Mouse (Mus musculus) cerebellum, postnatal 14 days (tissue): ENCODE measurements at regions not wholly inside any gene's neighbourhood (a gene's known extent, or its start where the extent isn't known, plus 50 kb on each side); places are given as distances from the start of the nearest gene placed in this dataset.

Experiments
- DNase-seq, 2 experiments: peaks; one replicate each; pipeline ENCODE4 v3.0.0; 2021; ENCODE audit warnings: mixed read lengths in 2 of 2

GRCm38 (mm10) chr12:77991627-77992026 is 202.4 kb upstream of the Gm6657 start:
- peak; percentile 40 to 44 for DNase-seq

GRCm38 (mm10) chr12:77994176-77994575 is 199.9 kb upstream of the Gm6657 start:
- DNase-seq: no peak

GRCm38 (mm10) chr12:77997916-77998315 is 196.1 kb upstream of the Gm6657 start:
- no peak for DNase-seq

- DNase-seq: no peak
These were observed 193.6 kb upstream of the Gm6657 start for GRCm38 (mm10) chr12:78000401-78000800.

GRCm38 (mm10) chr12:78001846-78002245 is 192.2 kb upstream of the Gm6657 start:
- DNase-seq: peak; percentile 71 to 79

- DNase-seq: no peak
These were observed 160.3 kb upstream of the Gm6657 start for GRCm38 (mm10) chr12:78033766-78034165.

GRCm38 (mm10) chr12:78046582-78046981 is 147.5 kb upstream of the Gm6657 start:
- no peak for DNase-seq

- peak; percentile 86 to 87 for DNase-seq
These were observed 138.1 kb upstream of the Gm6657 start for GRCm38 (mm10) chr12:78055956-78056355.

GRCm38 (mm10) chr12:78057166-78057565 is 136.9 kb upstream of the Gm6657 start:
- DNase-seq: no peak

GRCm38 (mm10) chr12:78059965-78060364 is 134.1 kb upstream of the Gm6657 start:
- DNase-seq: no peak

GRCm38 (mm10) chr12:78066024-78066423 is 128.0 kb upstream of the Gm6657 start:
- no peak for DNase-seq

GRCm38 (mm10) chr12:78072935-78073334 is 121.1 kb upstream of the Gm6657 start:
- DNase-seq: no peak

- DNase-seq: no peak
These were observed 119.7 kb upstream of the Gm6657 start for GRCm38 (mm10) chr12:78074290-78074802.

GRCm38 (mm10) chr12:78077285-78077684 is 116.8 kb upstream of the Gm6657 start:
- no peak for DNase-seq

- DNase-seq: no peak
These were observed 111.9 kb upstream of the Gm6657 start for GRCm38 (mm10) chr12:78082163-78082562.

GRCm38 (mm10) chr12:78086016-78086415 is 108.0 kb upstream of the Gm6657 start:
- no peak for DNase-seq

- no peak for DNase-seq
These were observed 106.1 kb upstream of the Gm6657 start for GRCm38 (mm10) chr12:78087921-78088320.

GRCm38 (mm10) chr12:78094471-78094870 is 99.6 kb upstream of the Gm6657 start:
- DNase-seq: no peak

- DNase-seq: peak in 1 of 2 experiments; percentile 27
These were observed 98.7 kb upstream of the Gm6657 start for GRCm38 (mm10) chr12:78095352-78095751.

- peak; percentile 55 to 64 for DNase-seq
These were observed 98.1 kb upstream of the Gm6657 start for GRCm38 (mm10) chr12:78095916-78096315.

- peak in 1 of 2 experiments; percentile 32 for DNase-seq
These were observed 96.9 kb upstream of the Gm6657 start for GRCm38 (mm10) chr12:78097119-78097518.

- peak; percentile 29 to 56 for DNase-seq
These were observed 96.3 kb upstream of the Gm6657 start for GRCm38 (mm10) chr12:78097692-78098091.

GRCm38 (mm10) chr12:78098765-78099194 is 95.3 kb upstream of the Gm6657 start:
- peak; percentile 94 to 95 for DNase-seq

- peak; percentile 72 to 75 for DNase-seq
These were observed 94.3 kb upstream of the Gm6657 start for GRCm38 (mm10) chr12:78099761-78100160.

GRCm38 (mm10) chr12:78100756-78101155 is 93.3 kb upstream of the Gm6657 start:
- DNase-seq: no peak
